Mouse (Mus musculus): ENCODE measurements at regions not wholly inside any gene's neighbourhood (a gene's known extent, or its start where the extent isn't known, plus 50 kb on each side); places are given as distances from the start of the nearest gene placed in this dataset.

- no peak for TF ChIP-seq GATA1 (IDR thresholded peaks at IDR 0.05; ENCODE audit: borderline replicate concordance, low read length)
- no peak for TF ChIP-seq FLI1 (IDR thresholded peaks at IDR 0.05; ENCODE audit: low read length)
These were observed 71.6 kb upstream of the Tusc1 start for GRCm38 (mm10) chr4:93406876-93407275.
